Comparison of ENCODE assay signal across 8 mouse cellular contexts in genomic region chr11:60178005-60178404, GRCm38 (mm10). TPM values are rescaled to one million over a fixed set of nuclear protein-coding genes. Genes with fewer than 3 reads are reported as not detected.
A peak's percentile ranks its signal among the peaks of the same experiment; 100 is the strongest.
DNase-seq lines count a peak whose midpoint lies in the region; ATAC-seq and TF ChIP-seq lines count a peak whose summit lies in the region.

No protein-coding gene starts in this region.

- H3K27me3 ChIP-seq in lung, embryonic 15.5 days, result no peaks in the 10 kb centered on the region
- no peaks in the 10 kb centered on the region for H3K27me3 ChIP-seq in intestine, postnatal 0 days (replicated peaks; ENCODE audit: control insufficient read depth, insufficient read depth, low read length)
- no peaks in the 10 kb centered on the region for H3K27me3 ChIP-seq in stomach, embryonic 16.5 days (ENCODE audit: control insufficient read depth, insufficient read depth, low read length)

- H3K9me3 ChIP-seq in lung, embryonic 15.5 days, result no peaks in the 10 kb centered on the region
- H3K9me3 ChIP-seq in intestine, postnatal 0 days (ENCODE audit: control insufficient read depth), result no peaks in the 10 kb centered on the region
- no peaks in the 10 kb centered on the region for H3K9me3 ChIP-seq in stomach, embryonic 16.5 days (replicated peaks; ENCODE audit: control insufficient read depth, low read length)

- H3K27ac ChIP-seq in lung, embryonic 15.5 days, result peak overlapping the region; percentile 91
- H3K27ac ChIP-seq in intestine, postnatal 0 days (ENCODE audit: low read depth, low read length), result peak overlapping the region; percentile 15; the same call in 1 of the 2 replicates
- peak overlapping the region; percentile 87 for H3K27ac ChIP-seq in stomach, embryonic 16.5 days (ENCODE audit: low read length)

- H3K4me1 ChIP-seq in lung, embryonic 15.5 days, result peaks cover 93% of the 10 kb centered on the region
- peaks cover 17% of the 10 kb centered on the region for H3K4me1 ChIP-seq in intestine, postnatal 0 days (replicated peaks; ENCODE audit: control insufficient read depth, insufficient read depth, low read length)
- peaks cover 90% of the 10 kb centered on the region for H3K4me1 ChIP-seq in stomach, embryonic 16.5 days (ENCODE audit: control insufficient read depth, insufficient read depth, low read length)

- no peak overlapping the region for H3K4me3 ChIP-seq in lung, embryonic 15.5 days
- no peak overlapping the region for H3K4me3 ChIP-seq in intestine, postnatal 0 days (ENCODE audit: low read depth, low read length)
- H3K4me3 ChIP-seq in stomach, embryonic 16.5 days (replicated peaks; ENCODE audit: low read length), result no peak overlapping the region

- H3K4me2 ChIP-seq in lung, embryonic 15.5 days, result peak overlapping the region; percentile 99; the same call in 1 of the 2 replicates
- 0 out of 2 replicates have a peak overlapping the region, but pooled peaks have one; percentile 97 for H3K4me2 ChIP-seq in intestine, postnatal 0 days (replicated peaks; ENCODE audit: low read depth)
- peak overlapping the region; percentile 94; the same call in 1 of the 2 replicates for H3K4me2 ChIP-seq in stomach, embryonic 16.5 days (ENCODE audit: low read depth, low read length)

- peak; percentile 37 to 45 for DNase-seq in cerebellum, postnatal 14 days
- no peak for DNase-seq in lung, postnatal 10 days
- DNase-seq in spleen, postnatal 4 days (ENCODE audit: low spot score in 2 of 2), result no peak
- no peak for DNase-seq in lung, postnatal 14 days

- no peak for TF ChIP-seq CTCF in intestine, postnatal 0 days (IDR thresholded peaks at IDR 0.05; ENCODE audit: low read depth)

- no peak for ATAC-seq in cerebellum, adult (ENCODE audit: insufficient number of reproducible peaks, low FRiP score, low TSS enrichment)
- no peak for ATAC-seq in lung, embryonic 15.5 days (ENCODE audit: borderline replicate concordance, extremely low read depth, low FRiP score, low TSS enrichment)
- no peak for ATAC-seq in intestine, postnatal 0 days
- no peak for ATAC-seq in stomach, embryonic 16.5 days (ENCODE audit: insufficient read depth, low FRiP score)

- no peaks in the 10 kb centered on the region for H3K36me3 ChIP-seq in lung, embryonic 15.5 days
- H3K36me3 ChIP-seq in intestine, postnatal 0 days (ENCODE audit: control insufficient read depth, insufficient read depth), result no peaks in the 10 kb centered on the region; the same call in 1 of the 2 replicates
- H3K36me3 ChIP-seq in stomach, embryonic 16.5 days (ENCODE audit: control insufficient read depth, insufficient read depth, low read length), result 0 out of 2 replicates have a peak, but pooled peaks cover 3% of the 10 kb centered on the region

- no peak overlapping the region for H3K9ac ChIP-seq in lung, embryonic 15.5 days
- H3K9ac ChIP-seq in intestine, postnatal 0 days (ENCODE audit: low read depth, low read length), result no peak overlapping the region
- H3K9ac ChIP-seq in stomach, embryonic 16.5 days (ENCODE audit: low read length), result peak overlapping the region; percentile 74

- 34% methylated on average over 6 of the region's 6 CpGs for WGBS in lung, embryonic 15.5 days
- 51% methylated on average over 6 of the region's 6 CpGs for WGBS in intestine, postnatal 0 days
- 42% methylated on average over 6 of the region's 6 CpGs for WGBS in stomach, embryonic 16.5 days

RNA-seq across cellular contexts. Expression of gene Srebf1, which starts 44.4 kb away (rescaled TPM):
- polyA plus RNA-seq in lung, embryonic 15.5 days (2015; fragmentation: Nextera tagmentation; extraction: Ambion mirVana), result 74.3 and 76.8 TPM in 2 replicates
- polyA plus RNA-seq in intestine, postnatal 0 days (2015; fragmentation: Nextera tagmentation; extraction: Ambion mirVana), result 86.9 and 88.1 TPM in 2 replicates
- 63.4 and 69.8 TPM in 2 replicates for polyA plus RNA-seq in stomach, embryonic 16.5 days (2015; fragmentation: Nextera tagmentation; extraction: Ambion mirVana)

Comparison
In these comparisons a context has a peak if more than half of its experiments do, and no peak if none do; other contexts are left out.
1. DNase-seq: peak in cerebellum, postnatal 14 days (2 of 2); none in lung, postnatal 10 days (single experiment), spleen, postnatal 4 days (0 of 2) and lung, postnatal 14 days (single experiment).
2. H3K27ac ChIP-seq: peak in every context shown above with its lines; median percentile 91 in lung, embryonic 15.5 days; 87 in stomach, embryonic 16.5 days; 15 in intestine, postnatal 0 days.
3. Peak in every context shown above with its lines, with median percentiles within 50 percentile points of each other: H3K4me2 ChIP-seq.